Mouse (Mus musculus): ENCODE measurements at regions not wholly inside any gene's neighbourhood (a gene's known extent, or its start where the extent isn't known, plus 50 kb on each side); places are given as distances from the start of the nearest gene placed in this dataset.

DNA sequence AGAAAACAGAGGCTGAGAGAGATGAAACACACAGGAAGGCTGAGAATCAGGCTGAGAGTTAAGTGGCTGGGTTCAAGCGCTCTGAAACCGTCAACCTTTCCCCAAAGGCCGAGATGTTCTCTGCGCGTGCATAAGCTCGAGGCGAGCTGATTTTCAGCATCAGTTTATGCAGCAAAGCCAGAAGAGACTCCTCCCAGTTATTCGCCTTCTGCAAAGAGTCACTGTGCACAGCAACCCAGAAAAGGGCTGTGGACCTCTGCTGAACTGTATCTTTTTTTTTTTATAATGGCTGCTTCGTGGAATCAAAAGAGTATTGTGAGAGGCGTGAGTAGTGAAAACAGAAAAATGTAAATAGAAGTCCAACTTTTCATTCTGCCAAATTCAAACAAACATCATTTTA, 413.7 kb downstream of the Wdr11 start:
- Histone ChIP-seq H3K4me3 (ENCODE audit: insufficient read depth, low read length) (no peak overlapping the region), H3K27ac (ENCODE audit: insufficient read depth, low read length) (no peak overlapping the region), H3K4me1 (ENCODE audit: control insufficient read depth, insufficient read depth, low read length) (no peaks in the 10 kb centered on the region)
- TF ChIP-seq CTCF (IDR thresholded peaks at IDR 0.05; ENCODE audit: extremely low read depth, insufficient read depth, low read length) (no peak), POLR2A (IDR thresholded peaks at IDR 0.05; ENCODE audit: extremely low read depth, insufficient read depth, low read length) (no peak)

DNA sequence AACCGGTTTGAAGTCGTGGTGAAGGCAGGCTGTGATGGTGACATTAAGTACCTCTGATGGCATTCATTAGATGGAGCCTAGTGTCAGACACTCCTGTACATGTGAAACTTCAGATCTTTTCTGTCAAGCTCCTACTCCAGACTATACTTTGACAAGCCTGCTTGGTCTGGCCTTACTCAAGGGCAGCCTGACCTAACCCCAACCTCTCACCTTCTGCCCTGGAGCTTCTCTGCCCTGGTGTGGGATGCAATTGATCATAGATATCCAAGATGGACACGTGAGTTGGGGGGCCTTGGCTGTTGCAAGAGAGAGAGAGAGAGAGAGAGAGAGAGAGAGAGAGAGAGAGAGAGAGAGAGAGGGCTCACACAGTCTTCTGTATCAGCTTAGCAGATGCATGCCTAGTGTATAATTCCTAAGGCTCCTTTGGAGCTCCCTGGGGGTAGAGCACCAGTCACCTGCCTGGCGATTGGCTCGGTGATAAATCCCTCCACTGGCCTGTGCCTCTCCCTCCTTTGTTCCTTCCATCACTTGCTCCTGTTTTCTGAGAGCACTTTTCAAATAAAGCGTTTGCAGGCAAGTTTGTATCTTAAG, 416.4 kb downstream of the Wdr11 start:
- Histone ChIP-seq H3K4me1 (ENCODE audit: control insufficient read depth, insufficient read depth, low read length) (no peaks in the 10 kb centered on the region), H3K27ac (ENCODE audit: insufficient read depth, low read length) (no peak overlapping the region), H3K4me3 (ENCODE audit: insufficient read depth, low read length) (no peak overlapping the region)
- TF ChIP-seq CTCF (IDR thresholded peaks at IDR 0.05; ENCODE audit: extremely low read depth, insufficient read depth, low read length), result no peak
- TF ChIP-seq POLR2A (IDR thresholded peaks at IDR 0.05; ENCODE audit: extremely low read depth, insufficient read depth, low read length), result no peak

DNA sequence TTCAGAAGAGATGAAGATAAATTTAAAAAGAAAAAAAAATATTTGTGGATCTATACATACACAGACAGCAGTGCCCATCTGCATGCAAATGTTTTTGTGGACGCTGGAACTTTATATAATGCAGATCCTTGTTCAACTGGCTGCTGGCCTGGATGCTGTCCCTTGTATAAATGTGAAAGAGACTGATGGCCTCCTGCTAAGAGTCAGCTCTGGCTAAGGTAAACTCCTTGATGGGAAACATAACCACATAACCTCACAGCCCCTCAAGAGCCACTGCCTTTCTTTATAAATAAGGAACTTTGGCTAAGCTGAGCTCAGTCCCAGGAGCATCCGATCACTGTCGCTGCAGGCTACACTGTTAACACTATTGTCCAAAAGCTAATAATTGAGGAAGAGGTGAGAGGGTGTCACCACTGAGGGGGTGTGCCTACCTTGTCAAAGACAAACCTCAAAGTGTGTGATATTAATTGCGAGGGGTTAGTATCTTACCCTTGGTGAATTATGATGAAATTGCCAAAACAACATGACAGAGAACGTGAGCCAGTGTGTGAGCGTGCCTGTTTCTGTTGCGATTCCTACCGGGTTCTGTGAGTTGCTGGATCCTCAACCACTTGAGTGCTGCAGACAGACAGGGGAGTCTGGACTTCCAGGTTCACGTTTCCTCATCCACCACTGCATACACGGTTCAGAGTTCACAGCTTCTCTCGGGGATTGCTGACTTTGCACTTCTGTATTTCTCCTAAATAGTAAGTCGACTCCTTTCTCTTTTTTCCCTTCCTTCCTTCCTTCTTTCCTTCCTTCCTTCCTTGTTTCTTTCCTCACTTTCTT, 417.1 kb downstream of the Wdr11 start:
- Histone ChIP-seq H3K4me1 (ENCODE audit: control insufficient read depth, insufficient read depth, low read length) (no peaks in the 10 kb centered on the region), H3K27ac (ENCODE audit: insufficient read depth, low read length) (no peak overlapping the region), H3K4me3 (ENCODE audit: insufficient read depth, low read length) (no peak overlapping the region)
- TF ChIP-seq CTCF (IDR thresholded peaks at IDR 0.05; ENCODE audit: extremely low read depth, insufficient read depth, low read length), result no peak
- no peak for TF ChIP-seq POLR2A (IDR thresholded peaks at IDR 0.05; ENCODE audit: extremely low read depth, insufficient read depth, low read length)

DNA sequence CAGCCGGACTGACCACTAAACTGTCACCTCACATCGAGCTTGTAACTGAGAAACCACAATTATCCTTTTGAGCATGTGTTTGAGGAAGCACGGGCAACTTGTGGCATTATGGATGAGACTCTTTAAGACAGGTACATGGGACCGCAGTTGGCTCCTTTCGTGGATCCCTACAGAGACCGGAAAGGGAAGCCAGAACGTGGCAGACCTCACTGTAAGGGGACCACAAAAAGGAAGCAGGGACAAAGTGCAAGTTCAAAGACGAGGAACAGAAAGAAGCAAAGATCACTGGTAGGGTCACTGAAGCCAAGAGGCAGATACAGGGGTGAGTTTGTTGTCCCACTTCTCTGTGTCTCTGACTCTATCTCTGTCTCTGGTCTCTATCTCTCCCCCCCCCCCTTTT, 420.4 kb downstream of the Wdr11 start:
- TF ChIP-seq POLR2A (IDR thresholded peaks at IDR 0.05; ENCODE audit: extremely low read depth, insufficient read depth, low read length), result no peak
- TF ChIP-seq CTCF (IDR thresholded peaks at IDR 0.05; ENCODE audit: extremely low read depth, insufficient read depth, low read length), result no peak
- no peak overlapping the region for H3K27ac ChIP-seq (ENCODE audit: insufficient read depth, low read length)
- H3K4me3 ChIP-seq (ENCODE audit: insufficient read depth, low read length), result no peak overlapping the region
- no peaks in the 10 kb centered on the region for H3K4me1 ChIP-seq (ENCODE audit: control insufficient read depth, insufficient read depth, low read length)

- TF ChIP-seq CTCF (IDR thresholded peaks at IDR 0.05; ENCODE audit: extremely low read depth, insufficient read depth, low read length), result no peak
- no peak for TF ChIP-seq POLR2A (IDR thresholded peaks at IDR 0.05; ENCODE audit: extremely low read depth, insufficient read depth, low read length)
- Histone ChIP-seq H3K27ac (ENCODE audit: insufficient read depth, low read length) (no peak overlapping the region), H3K4me3 (ENCODE audit: insufficient read depth, low read length) (no peak overlapping the region), H3K4me1 (ENCODE audit: control insufficient read depth, insufficient read depth, low read length) (no peaks in the 10 kb centered on the region)
These were observed 421.4 kb downstream of the Wdr11 start for GRCm38 (mm10) chr7:130013109-130013508.

GRCm38 (mm10) chr7:130014609-130015008, 422.9 kb downstream of the Wdr11 start:
- Histone ChIP-seq H3K27ac (ENCODE audit: insufficient read depth, low read length) (no peak overlapping the region), H3K4me3 (ENCODE audit: insufficient read depth, low read length) (no peak overlapping the region), H3K4me1 (ENCODE audit: control insufficient read depth, insufficient read depth, low read length) (no peaks in the 10 kb centered on the region)
- TF ChIP-seq CTCF (IDR thresholded peaks at IDR 0.05; ENCODE audit: extremely low read depth, insufficient read depth, low read length) (no peak), POLR2A (IDR thresholded peaks at IDR 0.05; ENCODE audit: extremely low read depth, insufficient read depth, low read length) (no peak)

DNA sequence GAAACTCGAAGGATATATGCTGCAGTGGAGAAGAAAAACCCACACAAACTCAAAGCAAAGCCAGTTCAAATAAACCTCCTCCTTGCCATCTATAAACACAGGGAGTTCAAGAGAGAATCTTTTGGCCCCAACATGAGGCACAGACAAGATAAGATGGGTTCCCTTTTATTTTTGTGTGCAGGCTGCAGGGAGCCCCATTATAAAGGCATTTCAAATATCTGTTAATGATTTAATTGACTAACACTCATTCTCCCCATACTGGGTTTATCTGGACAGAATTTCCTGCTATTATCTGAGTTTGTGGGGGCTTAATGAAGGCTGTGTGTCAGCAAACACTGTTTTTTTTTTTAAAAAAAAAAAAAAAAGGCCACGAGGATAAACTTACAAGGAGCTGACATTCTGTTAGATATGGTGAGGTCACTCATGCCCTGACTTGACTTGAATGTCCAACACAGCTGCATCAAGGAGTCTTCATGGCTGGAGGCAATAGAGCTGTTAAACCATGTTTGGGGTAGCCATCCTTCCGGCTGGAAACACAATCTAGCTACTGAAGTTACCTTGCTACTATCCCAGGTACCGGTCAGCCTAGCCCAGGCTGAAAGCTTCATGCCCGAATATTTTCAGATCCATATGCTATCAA, 423.8 kb downstream of the Wdr11 start:
- Histone ChIP-seq H3K4me1 (ENCODE audit: control insufficient read depth, insufficient read depth, low read length) (no peaks in the 10 kb centered on the region), H3K4me3 (ENCODE audit: insufficient read depth, low read length) (no peak overlapping the region), H3K27ac (ENCODE audit: insufficient read depth, low read length) (no peak overlapping the region)
- TF ChIP-seq CTCF (IDR thresholded peaks at IDR 0.05; ENCODE audit: extremely low read depth, insufficient read depth, low read length) (no peak), POLR2A (IDR thresholded peaks at IDR 0.05; ENCODE audit: extremely low read depth, insufficient read depth, low read length) (no peak)

DNA sequence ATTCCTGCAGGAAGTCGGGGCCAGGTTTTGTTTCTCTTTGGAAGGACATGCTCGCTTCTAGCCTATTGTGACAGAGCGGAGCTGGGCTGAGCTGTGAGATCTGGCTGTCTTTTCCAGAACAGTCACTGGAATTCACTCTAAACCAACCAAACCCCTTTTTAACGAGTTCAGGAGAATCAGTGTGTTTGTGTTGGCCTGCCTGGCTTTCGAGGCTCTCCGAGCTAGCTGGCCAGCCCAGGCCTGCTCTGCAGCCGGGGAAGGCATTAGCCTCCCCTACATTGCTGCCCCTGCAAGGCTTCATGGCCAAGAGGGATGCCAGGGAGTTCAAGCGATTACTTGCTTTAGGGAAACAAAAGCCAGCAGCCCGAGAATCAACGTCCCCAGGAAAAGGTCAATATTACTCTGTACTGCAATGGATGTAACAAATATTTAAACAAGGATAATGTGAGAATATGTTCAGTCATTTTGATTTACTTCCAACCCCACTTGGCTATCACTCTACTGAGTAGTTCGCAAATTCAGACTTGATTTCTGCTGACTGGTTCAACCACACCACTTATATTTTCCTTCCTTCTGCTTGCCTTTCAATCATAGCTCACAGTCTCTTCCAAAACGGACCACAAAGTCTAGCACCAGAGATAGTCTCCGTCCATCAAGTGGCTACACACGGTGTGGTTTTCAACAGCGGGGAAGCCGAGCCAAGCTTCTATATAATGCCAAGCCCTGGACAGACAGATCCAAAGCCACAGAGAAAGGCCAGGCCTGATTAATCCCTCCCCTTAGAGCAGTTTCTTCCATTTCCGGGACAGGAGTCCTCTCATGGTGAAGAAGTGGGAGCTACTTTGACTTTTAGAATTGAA, 424.6 kb downstream of the Wdr11 start:
- Histone ChIP-seq H3K4me1 (ENCODE audit: control insufficient read depth, insufficient read depth, low read length) (no peaks in the 10 kb centered on the region), H3K27ac (ENCODE audit: insufficient read depth, low read length) (no peak overlapping the region), H3K4me3 (ENCODE audit: insufficient read depth, low read length) (no peak overlapping the region)
- no peak for TF ChIP-seq CTCF (IDR thresholded peaks at IDR 0.05; ENCODE audit: extremely low read depth, insufficient read depth, low read length)
- TF ChIP-seq POLR2A (IDR thresholded peaks at IDR 0.05; ENCODE audit: extremely low read depth, insufficient read depth, low read length), result no peak

- TF ChIP-seq CTCF (IDR thresholded peaks at IDR 0.05; ENCODE audit: extremely low read depth, insufficient read depth, low read length), result no peak
- TF ChIP-seq POLR2A (IDR thresholded peaks at IDR 0.05; ENCODE audit: extremely low read depth, insufficient read depth, low read length), result no peak
- Histone ChIP-seq H3K4me3 (ENCODE audit: insufficient read depth, low read length) (no peak overlapping the region), H3K27ac (ENCODE audit: insufficient read depth, low read length) (no peak overlapping the region), H3K4me1 (ENCODE audit: control insufficient read depth, insufficient read depth, low read length) (no peaks in the 10 kb centered on the region)
These were observed 427.2 kb downstream of the Wdr11 start for GRCm38 (mm10) chr7:130018891-130019290.

Data from cortical plate, adult 2 months (tissue).